Mouse (Mus musculus): ENCODE measurements around the gene Tmem238. TPM values are rescaled to one million over a fixed set of nuclear protein-coding genes. Genes with fewer than 3 reads are reported as not detected.
"Not testable (repeated sequence)": the region's sequence is repeated elsewhere in the genome, so short reads cannot be mapped to it uniquely, and the experiment has no call there.

Tmem238 gene
- polyA plus RNA-seq, 1 experiment from 2014 or later, result 24.3 TPM

GRCm38 (mm10) chr7:4820925-4821324, 31.5 kb upstream of the Tmem238 start:
- not testable (repeated sequence) for H3K4me2 ChIP-seq (ENCODE audit: low read length); H3K9ac ChIP-seq (ENCODE audit: low read length); DNase-seq (ENCODE audit: low spot score); H3K27me3 ChIP-seq (replicated peaks; ENCODE audit: control insufficient read depth, insufficient read depth, low read length); H3K4me3 ChIP-seq (ENCODE audit: low read depth, low read length); H3K9me3 ChIP-seq (ENCODE audit: control insufficient read depth, low read length); H3K36me3 ChIP-seq (ENCODE audit: control insufficient read depth, insufficient read depth, low read length); H3K27ac ChIP-seq (ENCODE audit: low read depth); H3K4me1 ChIP-seq (replicated peaks; ENCODE audit: control insufficient read depth, insufficient read depth, low read length); ATAC-seq (replicated peaks; ENCODE audit: low FRiP score, low TSS enrichment, low read depth)
- 89% methylated on average over 7 of the region's 7 CpGs for WGBS

GRCm38 (mm10) chr7:4816559-4816958, 27.1 kb upstream of the Tmem238 start:
- Histone ChIP-seq H3K4me3 (ENCODE audit: low read depth, low read length) (no peak overlapping the region), H3K27me3 (replicated peaks; ENCODE audit: control insufficient read depth, insufficient read depth, low read length) (no peaks in the 10 kb centered on the region), H3K9me3 (ENCODE audit: control insufficient read depth, low read length) (no peaks in the 10 kb centered on the region), H3K4me1 (replicated peaks; ENCODE audit: control insufficient read depth, insufficient read depth, low read length) (no peaks in the 10 kb centered on the region; the same call in 1 of the 2 replicates), H3K27ac (ENCODE audit: low read depth) (no peak overlapping the region), H3K36me3 (ENCODE audit: control insufficient read depth, insufficient read depth, low read length) (no peaks in the 10 kb centered on the region), H3K4me2 (ENCODE audit: low read length) (no peak overlapping the region), H3K9ac (ENCODE audit: low read length) (no peak overlapping the region)
- DNase-seq (ENCODE audit: low spot score), result no peak
- ATAC-seq (replicated peaks; ENCODE audit: low FRiP score, low TSS enrichment, low read depth), result no peak

DNA sequence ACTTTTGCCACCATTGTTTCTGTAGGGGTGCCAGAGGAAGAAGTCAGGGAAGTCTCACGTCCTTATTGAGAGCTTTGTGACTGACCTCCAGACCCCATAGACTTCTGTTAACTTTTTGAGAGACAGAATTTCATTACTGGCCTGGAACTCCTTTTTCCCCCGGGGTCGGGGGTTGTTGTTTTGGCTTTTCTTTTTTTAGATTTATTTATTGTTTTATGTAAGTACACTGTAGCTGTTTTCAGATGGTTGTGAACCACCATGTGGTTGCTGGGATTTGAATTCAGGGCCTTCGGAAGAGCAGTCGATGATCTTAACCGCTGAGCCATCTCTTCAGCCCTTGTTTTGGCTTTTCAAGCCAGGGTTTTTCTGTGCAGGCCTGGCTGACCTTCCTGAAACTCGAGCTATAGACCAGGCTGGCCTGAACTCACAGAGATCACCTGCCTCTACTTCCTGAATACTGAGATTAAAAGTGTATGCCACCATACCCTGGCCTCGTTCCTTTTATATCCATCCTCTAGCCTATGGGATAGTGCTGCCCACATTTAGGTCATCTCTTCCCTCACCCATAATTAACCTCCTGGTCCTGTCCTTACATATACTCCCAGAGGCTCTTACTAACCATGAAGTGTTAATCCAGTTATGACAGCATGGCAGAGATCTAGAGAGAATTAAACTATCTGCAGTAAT, 23.8 kb upstream of the Tmem238 start:
- no peaks in the 10 kb centered on the region for H3K27me3 ChIP-seq (replicated peaks; ENCODE audit: control insufficient read depth, insufficient read depth, low read length)
- 23% methylated on average over 8 of the region's 8 CpGs for WGBS
- no peak for ATAC-seq (replicated peaks; ENCODE audit: low FRiP score, low TSS enrichment, low read depth)

GRCm38 (mm10) chr7:4812303-4813104, 23.0 kb upstream of the Tmem238 start, which contains the start of gene Ube2s:
Gene Ube2s, minus strand, starts transcription at chr7:4812590.
- H3K4me1 ChIP-seq (replicated peaks; ENCODE audit: control insufficient read depth, insufficient read depth, low read length), result peaks cover 21% of the 10 kb centered on the region
- H3K36me3 ChIP-seq (ENCODE audit: control insufficient read depth, insufficient read depth, low read length), result peaks cover 30% of the 10 kb centered on the region
- ATAC-seq (replicated peaks; ENCODE audit: low FRiP score, low TSS enrichment, low read depth), result peak; percentile 99
- WGBS, result under 1% methylated on average over 62 of the region's 62 CpGs
- peak; percentile 100 for DNase-seq (ENCODE audit: low spot score)
- H3K4me2 ChIP-seq (ENCODE audit: low read length), result peak within 1 kb of the TSS; percentile 82
- H3K27me3 ChIP-seq (replicated peaks; ENCODE audit: control insufficient read depth, insufficient read depth, low read length), result no peaks in the 10 kb centered on the region
- H3K27ac ChIP-seq (ENCODE audit: low read depth), result peak within 1 kb of the TSS; percentile 98
- peak within 1 kb of the TSS; percentile 95 for H3K4me3 ChIP-seq (ENCODE audit: low read depth, low read length)
- no peaks in the 10 kb centered on the region for H3K9me3 ChIP-seq (ENCODE audit: control insufficient read depth, low read length)
- peak within 1 kb of the TSS; percentile 98 for H3K9ac ChIP-seq (ENCODE audit: low read length)

More for the DNA sequence above, 23.8 kb upstream of the Tmem238 start:
- peaks cover 21% of the 10 kb centered on the region for H3K4me1 ChIP-seq (replicated peaks; ENCODE audit: control insufficient read depth, insufficient read depth, low read length)
- no peak for DNase-seq (ENCODE audit: low spot score)
- peak overlapping the region; percentile 47 for H3K9ac ChIP-seq (ENCODE audit: low read length)
- H3K27ac ChIP-seq (ENCODE audit: low read depth), result peak overlapping the region; percentile 98
- H3K36me3 ChIP-seq (ENCODE audit: control insufficient read depth, insufficient read depth, low read length), result peaks cover 26% of the 10 kb centered on the region
- peak overlapping the region; percentile 57 for H3K4me2 ChIP-seq (ENCODE audit: low read length)
- H3K4me3 ChIP-seq (ENCODE audit: low read depth, low read length), result peak overlapping the region; percentile 95
- H3K9me3 ChIP-seq (ENCODE audit: control insufficient read depth, low read length), result no peaks in the 10 kb centered on the region

GRCm38 (mm10) chr7:4811842-4812302, 22.4 kb upstream of the Tmem238 start:
- DNase-seq (ENCODE audit: low spot score) (peak; percentile 81), ATAC-seq (replicated peaks; ENCODE audit: low FRiP score, low TSS enrichment, low read depth) (peak; percentile 26)
- H3K4me3 ChIP-seq (ENCODE audit: low read depth, low read length), result peak overlapping the region; percentile 95
- WGBS, result under 1% methylated on average over 33 of the region's 36 CpGs
- H3K27ac ChIP-seq (ENCODE audit: low read depth), result peak overlapping the region; percentile 98
- H3K9ac ChIP-seq (ENCODE audit: low read length), result peak overlapping the region; percentile 98
- H3K36me3 ChIP-seq (ENCODE audit: control insufficient read depth, insufficient read depth, low read length), result peaks cover 37% of the 10 kb centered on the region
- H3K27me3 ChIP-seq (replicated peaks; ENCODE audit: control insufficient read depth, insufficient read depth, low read length), result no peaks in the 10 kb centered on the region
- H3K9me3 ChIP-seq (ENCODE audit: control insufficient read depth, low read length), result no peaks in the 10 kb centered on the region
- peaks cover 21% of the 10 kb centered on the region for H3K4me1 ChIP-seq (replicated peaks; ENCODE audit: control insufficient read depth, insufficient read depth, low read length)
- peak overlapping the region; percentile 82 for H3K4me2 ChIP-seq (ENCODE audit: low read length)

DNA sequence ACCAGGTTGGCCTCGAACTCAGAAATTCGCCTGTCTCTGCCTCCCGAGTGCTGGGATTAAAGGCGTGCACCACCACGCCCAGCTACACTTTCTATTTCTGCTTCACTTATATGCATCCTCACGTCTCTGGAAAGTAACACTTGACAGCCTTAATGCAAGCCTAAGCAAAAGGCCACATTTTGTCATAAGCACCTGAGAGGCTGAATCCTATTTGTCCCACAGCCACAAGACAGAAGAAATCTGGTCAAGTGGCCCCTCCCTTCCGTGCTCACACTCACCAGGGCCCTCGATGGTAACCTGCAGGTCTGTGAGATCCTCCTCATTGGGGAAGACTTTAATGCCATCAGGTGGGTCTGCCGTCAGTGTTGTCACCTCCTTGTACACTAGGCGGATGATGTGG, 21.7 kb upstream of the Tmem238 start:
- H3K27ac ChIP-seq (ENCODE audit: low read depth); H3K27me3 ChIP-seq (replicated peaks; ENCODE audit: control insufficient read depth, insufficient read depth, low read length); DNase-seq (ENCODE audit: low spot score); H3K9me3 ChIP-seq (ENCODE audit: control insufficient read depth, low read length); ATAC-seq (replicated peaks; ENCODE audit: low FRiP score, low TSS enrichment, low read depth): not testable (repeated sequence)
- peak overlapping the region; percentile 82 for H3K4me2 ChIP-seq (ENCODE audit: low read length)
- peaks cover 44% of the 10 kb centered on the region for H3K36me3 ChIP-seq (ENCODE audit: control insufficient read depth, insufficient read depth, low read length)
- H3K4me1 ChIP-seq (replicated peaks; ENCODE audit: control insufficient read depth, insufficient read depth, low read length), result peaks cover 21% of the 10 kb centered on the region
- H3K9ac ChIP-seq (ENCODE audit: low read length), result peak overlapping the region; percentile 98
- 39% methylated on average over 10 of the region's 10 CpGs for WGBS
- H3K4me3 ChIP-seq (ENCODE audit: low read depth, low read length), result peak overlapping the region; percentile 95

GRCm38 (mm10) chr7:4806716-4807115, 17.3 kb upstream of the Tmem238 start:
- Histone ChIP-seq H3K27me3 (replicated peaks; ENCODE audit: control insufficient read depth, insufficient read depth, low read length) (no peaks in the 10 kb centered on the region), H3K4me1 (replicated peaks; ENCODE audit: control insufficient read depth, insufficient read depth, low read length) (peaks cover 21% of the 10 kb centered on the region), H3K9me3 (ENCODE audit: control insufficient read depth, low read length) (no peaks in the 10 kb centered on the region), H3K27ac (ENCODE audit: low read depth) (no peak overlapping the region), H3K9ac (ENCODE audit: low read length) (no peak overlapping the region), H3K36me3 (ENCODE audit: control insufficient read depth, insufficient read depth, low read length) (peaks cover 51% of the 10 kb centered on the region), H3K4me3 (ENCODE audit: low read depth, low read length) (no peak overlapping the region), H3K4me2 (ENCODE audit: low read length) (no peak overlapping the region)
- ATAC-seq (replicated peaks; ENCODE audit: low FRiP score, low TSS enrichment, low read depth), result no peak
- no peak for DNase-seq (ENCODE audit: low spot score)
- WGBS, result 90% methylated on average over 7 of the region's 7 CpGs

- Histone ChIP-seq H3K4me3 (ENCODE audit: low read depth, low read length) (no peak overlapping the region), H3K9me3 (ENCODE audit: control insufficient read depth, low read length) (no peaks in the 10 kb centered on the region), H3K9ac (ENCODE audit: low read length) (no peak overlapping the region), H3K27ac (ENCODE audit: low read depth) (no peak overlapping the region), H3K36me3 (ENCODE audit: control insufficient read depth, insufficient read depth, low read length) (peaks cover 28% of the 10 kb centered on the region), H3K4me2 (ENCODE audit: low read length) (no peak overlapping the region), H3K27me3 (replicated peaks; ENCODE audit: control insufficient read depth, insufficient read depth, low read length) (no peaks in the 10 kb centered on the region), H3K4me1 (replicated peaks; ENCODE audit: control insufficient read depth, insufficient read depth, low read length) (no peaks in the 10 kb centered on the region)
- DNase-seq (ENCODE audit: low spot score) (no peak), ATAC-seq (replicated peaks; ENCODE audit: low FRiP score, low TSS enrichment, low read depth) (no peak)
Measured at GRCm38 (mm10) chr7:4802247-4802646, 12.8 kb upstream of the Tmem238 start.

Data from intestine, embryonic 14.5 days (tissue).